ENCODE assay signal across 24 mouse cellular contexts in the genomic region with DNA sequence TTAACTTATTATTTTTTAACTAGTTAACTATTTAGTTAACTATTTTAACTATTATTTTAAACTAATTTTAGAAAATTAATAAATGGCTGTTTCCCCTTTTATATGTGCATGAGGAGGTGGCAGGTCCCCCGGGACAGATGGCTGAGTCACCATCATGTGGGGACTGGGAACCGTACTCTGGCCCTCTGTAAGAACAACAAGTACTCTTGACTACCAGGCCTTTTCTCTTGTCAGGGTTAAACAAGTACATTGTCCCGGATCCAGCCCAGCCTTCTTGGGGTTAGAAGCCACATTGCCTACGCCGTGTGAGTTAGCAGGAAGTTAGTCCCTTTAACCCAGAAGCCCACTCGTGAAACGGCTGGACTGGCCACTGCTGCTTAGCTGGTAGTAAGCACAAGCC.
"Had no signal": no experiment of that assay in that cellular context is flagged by ENCODE, and none has a peak within 500 bp of the region (broad histone marks: within the 10 kb centered on the region; RNA-seq: fewer than 3 reads in every experiment).

No protein-coding gene starts in this region.

- H3K9me3 ChIP-seq: heart, embryonic 13.5 days; heart, embryonic 15.5 days; hindbrain, embryonic 13.5 days; hindbrain, embryonic 15.5 days; kidney, embryonic 15.5 days; limb, embryonic 10.5 days; limb, embryonic 12.5 days; liver, embryonic 12.5 days; liver, embryonic 15.5 days had no signal

- DNase-seq: gastrocnemius, postnatal 14 days; gastrocnemius, postnatal 36 days; heart, postnatal 14 days; heart, postnatal 36 days; kidney, adult 11 months; kidney, adult 2 months; kidney, postnatal 14 days; kidney, postnatal 4 days; liver had no signal

- H3K9ac ChIP-seq: heart, embryonic 13.5 days; heart, embryonic 15.5 days; hindbrain, embryonic 13.5 days; hindbrain, embryonic 15.5 days; kidney, embryonic 15.5 days; limb, embryonic 12.5 days; liver, embryonic 12.5 days; liver, embryonic 15.5 days had no signal

- H3K36me3 ChIP-seq: hindbrain, embryonic 15.5 days had no signal

- ATAC-seq: hindbrain, postnatal 0 days; intestine, embryonic 16.5 days; liver, embryonic 12.5 days had no signal

- H3K4me2 ChIP-seq: heart, embryonic 11.5 days; heart, embryonic 13.5 days; heart, embryonic 15.5 days; hindbrain, embryonic 13.5 days; hindbrain, embryonic 15.5 days; kidney, embryonic 15.5 days; limb, embryonic 12.5 days; liver, embryonic 12.5 days; liver, embryonic 15.5 days had no signal

- H3K4me1 ChIP-seq: heart, embryonic 13.5 days; heart, embryonic 15.5 days; hindbrain, embryonic 13.5 days; hindbrain, embryonic 15.5 days; kidney, embryonic 15.5 days; limb, embryonic 10.5 days; limb, embryonic 12.5 days had no signal

- H3K4me3 ChIP-seq: heart, embryonic 13.5 days; heart, embryonic 15.5 days; hindbrain, embryonic 13.5 days; hindbrain, embryonic 15.5 days; kidney, embryonic 15.5 days; layer of hippocampus, adult 2 months; left cerebral cortex, adult 2 months; limb, embryonic 10.5 days; limb, embryonic 12.5 days; liver, embryonic 12.5 days; liver, embryonic 15.5 days had no signal

- H3K27ac ChIP-seq: heart, embryonic 13.5 days; heart, embryonic 15.5 days; hindbrain, embryonic 13.5 days; hindbrain, embryonic 15.5 days; hindbrain, postnatal 0 days; kidney, embryonic 15.5 days; kidney, postnatal 0 days; layer of hippocampus, adult 2 months; left cerebral cortex, adult 2 months; limb, embryonic 10.5 days; limb, embryonic 12.5 days had no signal

- H3K27me3 ChIP-seq: heart, embryonic 13.5 days; heart, embryonic 15.5 days; hindbrain, embryonic 13.5 days; hindbrain, embryonic 15.5 days; kidney, embryonic 15.5 days; limb, embryonic 12.5 days; liver, embryonic 12.5 days; liver, embryonic 15.5 days had no signal
